Mouse (Mus musculus): Measurements from ENCODE around the gene Nkx1-1. TPM values are rescaled to one million over a fixed set of nuclear protein-coding genes. Genes with fewer than 3 reads are reported as not detected.

Gene Nkx1-1
- 0.25 and 0.52 TPM in 2 replicates for polyA plus RNA-seq (2015; fragmentation: Nextera tagmentation; extraction: Ambion mirVana)

GRCm38 (mm10) chr5:33433201-33434138 is at the start of gene Nkx1-1:
TSS of gene Nkx1-1 (minus strand) at chr5:33433976.
- H3K9ac ChIP-seq = no peak within 1 kb of the TSS
- H3K4me2 ChIP-seq = peak within 1 kb of the TSS; percentile 47
- H3K27me3 ChIP-seq = peaks cover 90% of the 10 kb centered on the region
- H3K36me3 ChIP-seq = no peaks in the 10 kb centered on the region
- H3K4me1 ChIP-seq (replicated peaks) = peaks cover 44% of the 10 kb centered on the region
- WGBS = under 1% methylated on average over 77 of the region's 90 CpGs
- peak within 1 kb of the TSS; percentile 26 for H3K4me3 ChIP-seq
- ATAC-seq (ENCODE audit: low FRiP score, low read depth) = no peak
- no peaks in the 10 kb centered on the region for H3K9me3 ChIP-seq
- no peak within 1 kb of the TSS for H3K27ac ChIP-seq (replicated peaks)

DNA sequence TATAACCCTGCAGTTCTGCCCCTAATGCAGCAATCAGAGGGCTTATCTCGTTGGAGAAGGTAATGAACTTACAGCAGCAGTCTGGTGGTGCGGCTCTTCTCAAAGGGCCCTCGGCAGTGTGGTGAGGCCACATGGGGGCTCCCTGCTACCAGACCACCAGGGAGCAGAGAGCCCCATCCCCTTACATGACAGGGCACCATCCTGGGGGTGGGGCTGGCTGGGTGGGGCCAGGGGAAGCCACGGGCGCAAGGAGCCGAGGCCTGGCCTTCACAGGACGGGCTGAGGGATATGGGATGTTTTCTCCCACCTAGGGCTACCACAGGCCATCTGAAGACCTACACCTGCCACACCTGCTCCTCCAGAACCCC is 47.5 kb upstream of the Nkx1-1 start:
- Histone ChIP-seq H3K4me1 (replicated peaks) (peaks cover 12% of the 10 kb centered on the region), H3K36me3 (no peaks in the 10 kb centered on the region), H3K27ac (replicated peaks) (no peak overlapping the region; the same call in 1 of the 2 replicates), H3K4me3 (no peak overlapping the region), H3K4me2 (no peak overlapping the region), H3K9me3 (no peaks in the 10 kb centered on the region), H3K9ac (no peak overlapping the region), H3K27me3 (no peaks in the 10 kb centered on the region)
- 56% methylated on average over 7 of the region's 7 CpGs for WGBS
- ATAC-seq (ENCODE audit: low FRiP score, low read depth) = peak; percentile 14; the same call in 1 of the 2 replicates

DNA sequence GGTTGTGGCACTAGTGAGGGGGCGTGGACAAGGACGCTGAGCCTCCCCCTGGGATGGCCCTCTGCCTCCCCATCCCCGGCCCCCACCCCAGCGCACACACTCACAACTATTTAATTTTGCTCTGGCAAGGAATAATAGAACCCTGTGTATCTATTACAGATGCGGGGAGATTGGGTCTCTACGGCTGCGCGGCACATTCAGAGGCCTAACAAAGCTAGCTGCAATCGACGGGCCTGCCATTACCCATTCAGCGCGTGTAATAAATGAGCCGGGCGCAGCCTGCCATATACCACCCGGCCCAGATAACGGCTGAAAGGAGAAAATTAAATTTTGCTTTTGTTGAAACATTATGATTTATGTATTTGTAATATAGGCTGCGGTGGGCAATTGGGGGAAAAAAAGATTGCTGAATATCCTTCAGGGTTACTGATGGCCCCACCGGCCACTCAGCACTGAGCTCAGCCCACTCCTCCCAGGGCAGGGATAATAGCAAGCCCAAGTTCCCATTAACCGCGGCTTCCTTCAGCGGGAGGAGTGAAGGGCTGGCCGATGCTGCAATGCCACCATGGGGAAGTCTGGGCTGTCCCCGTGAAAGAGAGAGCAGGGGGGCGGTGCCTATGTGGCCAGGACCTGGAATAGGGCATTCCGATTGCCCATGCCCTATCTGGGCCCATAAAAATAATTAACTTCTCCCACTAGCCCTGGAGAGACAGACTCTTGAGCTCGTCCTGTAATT is 47.0 kb upstream of the Nkx1-1 start:
- Histone ChIP-seq H3K4me2 (no peak overlapping the region), H3K9me3 (no peaks in the 10 kb centered on the region), H3K27me3 (no peaks in the 10 kb centered on the region), H3K9ac (no peak overlapping the region), H3K36me3 (no peaks in the 10 kb centered on the region), H3K4me1 (replicated peaks) (peaks cover 12% of the 10 kb centered on the region), H3K4me3 (no peak overlapping the region), H3K27ac (replicated peaks) (no peak overlapping the region)
- ATAC-seq (ENCODE audit: low FRiP score, low read depth) = peak; percentile 76
- WGBS = 34% methylated on average over 26 of the region's 26 CpGs

DNA sequence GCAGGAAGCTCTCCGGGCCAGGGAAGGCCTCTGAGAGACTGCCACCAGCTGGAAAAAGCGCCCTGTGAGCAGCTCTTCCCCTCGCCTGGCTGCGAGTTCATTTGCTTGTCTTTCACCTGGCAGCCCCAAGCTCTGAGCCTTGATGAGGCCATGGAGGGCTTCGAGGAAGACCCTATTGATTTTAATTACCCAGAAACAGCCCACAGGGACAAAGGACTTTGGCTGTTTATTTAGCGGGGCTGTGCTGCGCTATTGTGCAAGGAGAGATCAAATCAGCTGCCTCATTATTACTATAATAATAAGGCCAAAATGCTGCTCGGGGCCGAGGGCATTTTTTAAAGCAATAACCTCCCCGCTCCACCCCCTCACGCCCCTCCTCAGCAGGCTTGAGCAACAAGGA is 31.7 kb upstream of the Nkx1-1 start:
- no peak overlapping the region for H3K27ac ChIP-seq (replicated peaks)
- H3K9ac ChIP-seq = no peak overlapping the region
- H3K36me3 ChIP-seq = no peaks in the 10 kb centered on the region
- WGBS = 24% methylated on average over 11 of the region's 11 CpGs
- H3K4me3 ChIP-seq = no peak overlapping the region
- H3K4me1 ChIP-seq (replicated peaks) = peaks cover 12% of the 10 kb centered on the region; the same call in 1 of the 2 replicates
- no peaks in the 10 kb centered on the region for H3K9me3 ChIP-seq
- H3K27me3 ChIP-seq = peaks cover 22% of the 10 kb centered on the region
- no peak overlapping the region for H3K4me2 ChIP-seq
- ATAC-seq (ENCODE audit: low FRiP score, low read depth) = no peak

DNA sequence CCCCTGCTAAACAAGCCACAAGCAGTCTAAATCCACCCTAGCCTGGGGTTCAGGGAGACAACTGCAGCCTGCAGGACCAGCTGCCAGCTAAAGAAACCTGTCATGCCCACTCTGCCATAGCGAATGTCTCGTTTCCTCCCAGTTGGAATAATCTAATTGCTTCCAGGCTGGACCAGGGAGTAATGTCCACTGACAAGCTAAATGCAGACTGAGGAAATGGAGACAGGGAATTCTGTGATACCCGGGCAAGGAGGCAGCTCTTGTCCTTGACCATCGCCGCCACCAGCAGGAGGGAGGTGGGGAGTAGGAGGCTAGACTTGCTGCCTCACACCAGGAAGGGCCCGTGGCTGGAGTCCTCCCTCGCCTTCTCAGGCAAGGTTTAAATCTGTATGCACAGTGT is 30.6 kb upstream of the Nkx1-1 start:
- no peaks in the 10 kb centered on the region for H3K36me3 ChIP-seq
- no peak for ATAC-seq (ENCODE audit: low FRiP score, low read depth)
- no peaks in the 10 kb centered on the region for H3K9me3 ChIP-seq
- H3K4me2 ChIP-seq = no peak overlapping the region
- H3K27ac ChIP-seq (replicated peaks) = no peak overlapping the region
- H3K9ac ChIP-seq = no peak overlapping the region
- H3K4me1 ChIP-seq (replicated peaks) = peaks cover 12% of the 10 kb centered on the region; the same call in 1 of the 2 replicates
- H3K4me3 ChIP-seq = no peak overlapping the region
- peaks cover 28% of the 10 kb centered on the region for H3K27me3 ChIP-seq
- 66% methylated on average over 7 of the region's 7 CpGs for WGBS

GRCm38 (mm10) chr5:33459111-33459510 is 25.3 kb upstream of the Nkx1-1 start:
- no peak overlapping the region for H3K9ac ChIP-seq
- H3K27me3 ChIP-seq = peaks cover 40% of the 10 kb centered on the region
- H3K27ac ChIP-seq (replicated peaks) = no peak overlapping the region
- H3K4me1 ChIP-seq (replicated peaks) = 0 out of 2 replicates have a peak, but pooled peaks cover 8% of the 10 kb centered on the region
- no peak for ATAC-seq (ENCODE audit: low FRiP score, low read depth)
- H3K4me3 ChIP-seq = no peak overlapping the region
- WGBS = 61% methylated on average over 2 of the region's 2 CpGs
- H3K4me2 ChIP-seq = no peak overlapping the region
- no peaks in the 10 kb centered on the region for H3K9me3 ChIP-seq
- H3K36me3 ChIP-seq = no peaks in the 10 kb centered on the region

- Histone ChIP-seq H3K4me3 (no peak overlapping the region), H3K9me3 (no peaks in the 10 kb centered on the region), H3K36me3 (no peaks in the 10 kb centered on the region), H3K27ac (replicated peaks) (no peak overlapping the region), H3K4me1 (replicated peaks) (0 out of 2 replicates have a peak, but pooled peaks cover 8% of the 10 kb centered on the region), H3K4me2 (no peak overlapping the region), H3K27me3 (peaks cover 47% of the 10 kb centered on the region), H3K9ac (no peak overlapping the region)
- peak; percentile 33; the same call in 1 of the 2 replicates for ATAC-seq (ENCODE audit: low FRiP score, low read depth)
- WGBS = 29% methylated on average over 3 of the region's 3 CpGs
Observed at GRCm38 (mm10) chr5:33458132-33458622, 24.4 kb upstream of the Nkx1-1 start.

GRCm38 (mm10) chr5:33455737-33456136 is 22.0 kb upstream of the Nkx1-1 start:
- H3K4me3 ChIP-seq = no peak overlapping the region
- WGBS = 61% methylated on average over 8 of the region's 8 CpGs
- ATAC-seq (ENCODE audit: low FRiP score, low read depth) = no peak
- no peak overlapping the region for H3K27ac ChIP-seq (replicated peaks)
- H3K4me2 ChIP-seq = no peak overlapping the region
- H3K4me1 ChIP-seq (replicated peaks) = 0 out of 2 replicates have a peak, but pooled peaks cover 8% of the 10 kb centered on the region
- no peaks in the 10 kb centered on the region for H3K9me3 ChIP-seq
- no peaks in the 10 kb centered on the region for H3K36me3 ChIP-seq
- peaks cover 37% of the 10 kb centered on the region for H3K27me3 ChIP-seq
- H3K9ac ChIP-seq = no peak overlapping the region

GRCm38 (mm10) chr5:33443794-33444193 is 10.0 kb upstream of the Nkx1-1 start:
- Histone ChIP-seq H3K4me2 (no peak overlapping the region), H3K9me3 (no peaks in the 10 kb centered on the region), H3K27me3 (peaks cover 74% of the 10 kb centered on the region), H3K27ac (replicated peaks) (no peak overlapping the region), H3K4me3 (no peak overlapping the region), H3K9ac (no peak overlapping the region), H3K4me1 (replicated peaks) (peaks cover 14% of the 10 kb centered on the region), H3K36me3 (no peaks in the 10 kb centered on the region)
- WGBS = 52% methylated on average over 9 of the region's 9 CpGs
- no peak for ATAC-seq (ENCODE audit: low FRiP score, low read depth)

DNA sequence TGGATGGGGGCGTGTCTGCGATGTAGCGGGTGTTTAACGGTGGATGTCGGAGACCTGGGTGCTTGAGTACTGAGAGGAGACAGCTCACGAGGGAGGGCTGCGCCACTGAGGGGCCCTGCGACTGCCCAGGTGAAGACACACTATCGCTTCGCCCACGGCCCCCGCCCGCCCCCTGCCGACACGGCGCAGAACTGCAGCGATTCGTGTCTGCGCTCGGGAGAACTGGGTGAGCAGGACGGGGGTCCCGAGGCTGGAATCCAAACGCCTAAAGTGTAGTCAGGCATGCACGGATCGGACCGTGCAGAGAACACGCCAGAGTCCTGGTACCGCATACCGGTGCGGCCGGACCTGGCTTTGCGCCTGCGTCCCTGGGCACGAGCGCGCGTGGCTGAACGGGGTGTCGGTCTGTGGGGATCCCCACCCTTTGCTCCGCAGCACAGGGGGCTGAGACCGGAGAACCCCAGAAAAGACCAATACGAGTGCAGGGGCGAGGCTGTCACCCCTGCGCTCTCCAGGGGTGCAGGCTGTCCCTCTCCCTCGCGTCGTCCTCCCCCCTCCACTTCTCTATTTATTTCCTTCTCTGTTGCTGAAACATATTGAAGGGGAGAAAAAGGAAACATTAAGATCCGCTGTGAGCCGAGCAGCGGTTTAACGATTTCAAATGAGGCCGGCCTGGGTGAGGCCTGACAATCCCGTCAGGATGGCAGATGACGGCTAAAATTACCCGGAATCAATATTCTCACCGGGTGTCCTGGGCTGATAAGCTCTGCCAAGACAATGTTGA is 9.3 kb upstream of the Nkx1-1 start:
- WGBS = 4% methylated on average over 51 of the region's 56 CpGs
- Histone ChIP-seq H3K9ac (peak overlapping the region; percentile 38), H3K27ac (replicated peaks) (no peak overlapping the region), H3K36me3 (no peaks in the 10 kb centered on the region), H3K4me1 (replicated peaks) (peaks cover 17% of the 10 kb centered on the region), H3K4me2 (peak overlapping the region; percentile 79), H3K4me3 (peak overlapping the region; percentile 43), H3K27me3 (peaks cover 80% of the 10 kb centered on the region), H3K9me3 (no peaks in the 10 kb centered on the region)
- peak; percentile 53 for ATAC-seq (ENCODE audit: low FRiP score, low read depth)

GRCm38 (mm10) chr5:33438214-33438613 is 4.4 kb upstream of the Nkx1-1 start:
- Histone ChIP-seq H3K4me3 (no peak overlapping the region), H3K4me1 (replicated peaks) (peaks cover 30% of the 10 kb centered on the region), H3K9ac (no peak overlapping the region), H3K4me2 (no peak overlapping the region), H3K36me3 (no peaks in the 10 kb centered on the region), H3K9me3 (no peaks in the 10 kb centered on the region), H3K27ac (replicated peaks) (no peak overlapping the region), H3K27me3 (peaks cover 99% of the 10 kb centered on the region)
- ATAC-seq (ENCODE audit: low FRiP score, low read depth) = no peak
- WGBS = 3% methylated on average over 23 of the region's 23 CpGs
